Mouse (Mus musculus): ENCODE results near the gene Lcn5.

Lcn5 gene

GRCm38 (mm10) chr2:25657652-25658051 is at the start of gene Lcn5:
Gene Lcn5 (plus strand): TSS chr2:25657952.
- DNase-seq = no peak

GRCm38 (mm10) chr2:25608671-25609070 is 49.1 kb upstream of the Lcn5 start:
- DNase-seq = no peak

- DNase-seq = no peak
Measured at GRCm38 (mm10) chr2:25616398-25616797, 41.4 kb upstream of the Lcn5 start.

- DNase-seq = no peak
Measured at GRCm38 (mm10) chr2:25617578-25617977, 40.2 kb upstream of the Lcn5 start, which contains the start of gene Ccdc183. Gene Ccdc183 (minus strand): TSS chr2:25617678.

- peak; percentile 24 for DNase-seq
Measured at GRCm38 (mm10) chr2:25620386-25620785, 37.4 kb upstream of the Lcn5 start.

- DNase-seq = no peak
Measured at GRCm38 (mm10) chr2:25620852-25621228, 36.9 kb upstream of the Lcn5 start.

GRCm38 (mm10) chr2:25621229-25622200 is 36.2 kb upstream of the Lcn5 start, which contains the start of gene Tmem141:
Gene Tmem141 (minus strand): TSS chr2:25622005.
- DNase-seq = peak; percentile 61

- no peak for DNase-seq
Measured at GRCm38 (mm10) chr2:25625986-25626385, 31.8 kb upstream of the Lcn5 start.

GRCm38 (mm10) chr2:25627811-25628210 is 29.9 kb upstream of the Lcn5 start, which contains the start of gene Fcna:
Gene Fcna (minus strand): TSS chr2:25628030.
- DNase-seq = no peak

- no peak for DNase-seq
Measured at GRCm38 (mm10) chr2:25628738-25629137, 29.0 kb upstream of the Lcn5 start.

GRCm38 (mm10) chr2:25633616-25634015 is 24.1 kb upstream of the Lcn5 start:
- DNase-seq = no peak

- DNase-seq = no peak
Measured at GRCm38 (mm10) chr2:25634046-25634445, 23.7 kb upstream of the Lcn5 start.

GRCm38 (mm10) chr2:25639890-25640289 is 17.9 kb upstream of the Lcn5 start:
- DNase-seq = peak; percentile 62

GRCm38 (mm10) chr2:25652902-25653301 is 4.8 kb upstream of the Lcn5 start, which contains the start of gene Lcn8:
Gene Lcn8 (plus strand): TSS chr2:25653120.
- DNase-seq = no peak

- DNase-seq = no peak
Measured at GRCm38 (mm10) chr2:25654502-25654901, 3.2 kb upstream of the Lcn5 start.

GRCm38 (mm10) chr2:25656691-25657090 is 1.1 kb upstream of the Lcn5 start:
- no peak for DNase-seq

- no peak for DNase-seq
Measured at GRCm38 (mm10) chr2:25657246-25657645, 506 bp upstream of the Lcn5 start.

GRCm38 (mm10) chr2:25660279-25660678 is 2.5 kb downstream of the Lcn5 start:
- no peak for DNase-seq

- no peak for DNase-seq
Measured at GRCm38 (mm10) chr2:25661245-25661970, 3.7 kb downstream of the Lcn5 start.

GRCm38 (mm10) chr2:25663511-25663910 is 5.8 kb downstream of the Lcn5 start:
- peak; percentile 77 for DNase-seq

GRCm38 (mm10) chr2:25664125-25664524 is 6.4 kb downstream of the Lcn5 start:
- DNase-seq = no peak

GRCm38 (mm10) chr2:25666516-25666915 is 8.8 kb downstream of the Lcn5 start:
- no peak for DNase-seq

GRCm38 (mm10) chr2:25676486-25676885 is 18.7 kb downstream of the Lcn5 start, which contains the start of gene Lcn6:
Gene Lcn6 (plus strand): TSS chr2:25676786.
- no peak for DNase-seq
